Mouse (Mus musculus) right cerebral cortex, postnatal 25 days (tissue): ENCODE measurements around the gene Etnppl.
A peak's percentile ranks its signal among the peaks of the same experiment; 100 is the strongest.

Source experiments
- DNase-seq: peaks from one replicate; pipeline ENCODE4 v3.0.0; 2022

Etnppl gene

GRCm38 (mm10) chr3:130617439-130617898 lies at the start of gene Etnppl:
Gene Etnppl, plus strand, starts transcription at chr3:130617448.
- DNase-seq: no peak

- DNase-seq: no peak
Measured at GRCm38 (mm10) chr3:130568331-130569095, 48.7 kb upstream of the Etnppl start.

DNA sequence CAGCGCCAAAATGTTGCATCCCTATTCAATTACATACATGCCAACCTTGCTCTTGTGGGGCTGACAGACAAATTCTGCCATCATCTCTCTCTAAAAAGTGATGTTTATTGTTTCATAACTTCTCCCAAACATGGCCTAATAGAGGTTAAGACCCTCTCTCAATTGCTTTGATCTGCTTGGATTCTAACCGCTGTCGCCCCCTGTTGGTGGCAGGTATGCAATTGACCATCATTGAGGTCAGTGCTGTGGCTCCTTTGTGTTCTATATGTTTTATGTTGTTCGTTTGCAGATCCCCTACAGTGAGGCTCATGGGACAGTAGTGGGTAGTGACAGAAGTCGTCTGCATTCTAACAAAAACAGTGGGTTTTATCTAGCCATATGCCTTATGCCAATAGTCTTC lies 44.0 kb upstream of the Etnppl start:
- no peak for DNase-seq

DNA sequence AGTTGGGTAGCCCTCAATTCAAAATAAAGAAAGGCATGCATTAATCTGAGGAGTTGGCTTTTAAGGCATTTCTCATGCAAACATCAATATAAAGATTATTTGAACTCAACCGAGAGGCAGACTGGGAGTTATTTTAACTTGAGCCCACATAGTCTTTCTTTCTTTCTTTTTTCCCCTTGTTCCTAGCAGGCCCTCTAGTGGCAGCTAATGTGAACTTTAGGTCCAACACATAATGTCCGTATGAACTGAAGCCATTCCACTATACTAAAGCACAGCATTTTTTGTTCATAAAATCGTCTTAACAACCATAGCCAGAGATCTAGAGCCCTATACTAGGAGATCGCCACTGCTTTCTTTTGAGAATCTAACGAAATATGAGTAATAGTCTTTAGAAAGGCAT lies 42.6 kb upstream of the Etnppl start:
- DNase-seq: peak; percentile 31

GRCm38 (mm10) chr3:130576683-130577082 lies 40.6 kb upstream of the Etnppl start:
- DNase-seq: no peak

- no peak for DNase-seq
Measured at GRCm38 (mm10) chr3:130579501-130579900, 37.7 kb upstream of the Etnppl start.

GRCm38 (mm10) chr3:130581577-130581976 lies 35.7 kb upstream of the Etnppl start:
- DNase-seq: no peak

DNA sequence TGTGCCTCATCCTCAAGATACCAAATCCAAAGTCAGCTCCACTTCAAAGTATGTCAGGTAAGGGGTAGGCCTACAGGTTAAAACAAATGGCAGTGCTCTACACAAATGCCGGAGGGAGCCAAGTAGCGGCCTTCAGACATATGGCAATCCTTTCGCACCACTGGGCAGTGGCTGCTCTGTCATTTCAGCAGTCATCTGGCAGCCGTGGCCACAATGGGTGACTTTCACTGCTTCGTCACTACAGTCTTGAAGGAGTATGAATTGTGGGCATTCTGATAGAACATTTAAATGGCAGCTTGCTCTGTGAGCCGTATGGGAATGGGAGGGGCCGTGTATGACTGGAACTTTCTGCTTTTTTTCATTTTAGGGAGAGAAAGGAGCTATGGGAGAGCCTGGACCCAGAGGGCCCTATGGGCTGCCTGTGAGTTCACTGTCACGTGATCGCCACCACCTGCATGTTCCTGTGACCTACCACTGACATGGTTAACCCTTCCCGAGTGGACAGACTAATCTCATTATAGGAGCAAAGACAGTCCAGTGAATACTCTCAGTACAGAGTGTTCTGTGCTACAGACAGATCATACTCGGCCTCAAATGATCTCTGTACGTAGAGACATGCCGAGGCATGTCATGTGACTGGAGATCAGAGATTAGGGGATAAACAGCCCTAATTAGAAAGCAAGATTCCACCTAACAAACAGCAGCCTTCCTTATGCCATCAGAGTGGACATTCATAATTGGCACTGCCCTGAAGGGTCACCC lies 34.2 kb upstream of the Etnppl start:
- DNase-seq: no peak

- DNase-seq: no peak
Measured at GRCm38 (mm10) chr3:130584007-130584406, 33.2 kb upstream of the Etnppl start.

DNA sequence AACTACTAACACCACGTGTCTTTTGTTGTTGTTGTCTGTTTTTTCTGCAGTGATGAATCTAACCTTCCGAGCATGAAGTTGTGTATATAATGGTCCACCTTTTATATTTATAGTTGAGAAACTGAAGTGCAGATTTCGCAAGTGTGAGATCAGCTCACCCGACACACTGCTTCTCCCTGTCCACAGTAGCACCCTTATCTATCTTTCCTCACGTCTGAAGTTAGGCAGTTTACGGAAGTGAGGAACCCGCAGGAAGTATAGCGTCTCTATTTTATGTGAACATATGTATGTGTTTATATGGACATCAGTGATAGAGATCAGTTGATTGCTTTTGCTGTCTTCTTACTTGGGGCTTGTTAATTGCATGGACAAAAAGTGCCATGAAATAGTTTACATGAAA lies 22.2 kb upstream of the Etnppl start:
- DNase-seq: no peak

DNA sequence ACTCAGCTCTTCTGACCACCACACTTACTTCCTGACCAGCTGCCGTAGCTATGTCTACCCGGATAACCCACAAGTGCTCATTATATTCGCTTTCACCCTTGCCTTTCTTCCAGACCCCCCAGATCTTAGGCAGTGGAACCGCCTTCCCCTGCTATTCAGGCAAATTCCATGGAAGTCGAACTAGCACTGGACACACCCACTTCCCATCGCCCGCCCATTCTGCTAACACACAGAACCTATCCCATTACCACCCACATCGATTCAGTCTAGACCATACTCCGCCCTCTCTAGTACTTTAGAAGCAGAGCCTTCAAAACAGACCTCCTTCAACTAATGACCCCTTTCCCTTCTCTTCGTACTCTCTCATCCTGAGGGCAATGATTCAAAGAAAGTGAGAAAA lies 15.8 kb upstream of the Etnppl start:
- DNase-seq: no peak

DNA sequence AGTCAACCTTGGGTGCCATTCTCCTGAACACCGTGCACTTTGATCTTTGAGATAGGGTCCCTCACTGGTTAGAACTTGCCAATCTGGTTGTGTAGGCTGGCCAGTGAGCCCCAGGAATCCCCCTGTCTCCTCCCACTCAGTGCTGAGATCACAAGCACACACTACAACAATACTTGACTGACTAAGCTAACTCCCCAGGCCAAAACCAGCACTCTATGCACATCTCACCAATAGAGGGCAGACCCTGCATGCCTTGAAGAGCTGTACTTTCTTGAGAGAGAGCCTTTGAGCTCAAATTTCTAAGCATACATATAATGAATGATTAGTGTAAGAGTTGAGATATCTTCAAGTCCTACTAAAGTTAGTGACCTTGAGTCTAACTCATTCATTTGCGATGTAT lies 9.3 kb upstream of the Etnppl start:
- DNase-seq: no peak

GRCm38 (mm10) chr3:130614444-130614843 lies 2.8 kb upstream of the Etnppl start:
- DNase-seq: no peak

DNA sequence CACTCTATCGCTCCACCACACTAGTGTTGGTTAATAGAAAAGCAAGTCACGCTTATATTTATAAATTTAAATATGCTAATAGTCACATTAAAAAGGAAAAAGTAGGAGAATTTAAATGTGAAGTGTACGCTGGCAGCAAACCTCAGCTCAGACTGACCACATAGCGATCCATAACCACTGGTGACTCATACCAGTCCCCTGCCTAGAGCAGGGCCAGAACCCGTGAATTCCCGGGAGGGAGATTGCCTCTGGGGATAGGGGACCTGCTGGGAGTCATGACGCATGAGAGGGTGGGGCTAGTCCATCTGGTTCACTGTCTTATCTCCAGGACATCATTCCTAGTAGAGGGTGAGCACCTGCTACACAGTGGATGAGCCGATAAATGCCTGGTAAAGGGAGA lies 1.6 kb upstream of the Etnppl start:
- no peak for DNase-seq

DNA sequence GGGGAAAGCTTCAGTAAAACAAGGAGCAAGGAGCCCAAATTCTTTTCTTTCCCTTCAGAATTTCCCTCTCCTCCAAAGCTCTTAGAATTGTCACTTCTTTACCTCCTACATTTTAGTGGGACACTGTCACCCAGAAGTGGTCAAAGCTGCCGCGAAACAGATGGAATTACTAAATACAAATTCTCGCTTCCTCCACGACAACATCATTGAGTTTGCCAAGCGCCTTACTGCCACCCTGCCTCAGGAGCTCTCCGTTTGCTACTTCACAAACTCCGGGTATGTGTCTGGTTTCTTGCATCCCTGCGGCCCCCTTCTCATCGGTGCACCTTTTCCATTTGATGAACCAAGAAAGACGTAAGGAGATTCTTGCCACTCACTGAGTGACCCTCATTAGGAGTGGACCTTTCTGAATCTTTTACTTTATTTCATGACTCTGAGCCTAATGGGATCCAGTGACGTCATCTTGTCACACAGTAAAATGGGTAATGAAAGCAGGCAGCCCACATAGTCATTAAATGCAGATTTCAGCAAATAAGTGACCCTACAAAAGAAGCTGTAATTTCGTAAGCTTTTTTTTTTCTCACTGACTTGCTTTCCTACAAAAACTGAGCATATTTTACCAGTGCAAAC lies 3.4 kb downstream of the Etnppl start:
- peak; percentile 11 for DNase-seq

DNA sequence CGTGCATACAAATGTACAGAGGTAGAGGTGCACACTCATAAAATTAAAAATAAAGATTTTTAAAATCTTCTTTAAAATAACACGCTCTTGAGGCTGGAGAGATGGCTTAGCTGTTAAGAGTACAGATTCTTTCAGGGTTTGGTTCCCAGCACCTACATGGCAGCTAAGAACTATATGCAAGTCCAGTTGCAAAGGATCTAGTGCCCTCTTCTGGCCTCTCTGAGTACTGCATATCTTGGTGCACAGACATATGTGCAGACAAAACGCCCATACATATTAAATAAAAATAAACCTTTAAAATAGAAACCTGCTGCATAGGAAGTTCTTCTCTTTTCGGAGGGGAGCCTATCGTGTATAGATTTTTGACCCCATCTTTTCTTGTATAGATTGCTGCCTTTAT lies 11.1 kb downstream of the Etnppl start:
- no peak for DNase-seq

DNA sequence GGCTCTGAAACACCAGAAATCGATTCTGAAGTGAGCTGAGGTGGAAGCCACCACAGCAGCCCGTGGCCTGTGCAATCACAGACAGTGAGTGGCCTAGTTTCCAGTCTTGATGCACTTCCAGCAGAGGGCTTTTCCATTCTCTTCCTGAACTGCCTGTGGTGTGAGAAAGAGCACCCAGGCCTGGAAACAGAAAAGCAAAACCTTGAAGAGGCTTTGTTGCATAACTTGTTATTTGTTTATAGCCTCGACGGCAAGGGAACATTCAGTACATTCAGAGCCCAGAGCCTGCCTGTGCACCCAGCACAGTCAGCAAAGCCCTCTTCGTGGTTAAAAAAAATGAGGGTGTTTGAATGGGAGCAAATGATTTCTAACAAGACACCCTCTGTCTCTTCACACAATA lies 16.6 kb downstream of the Etnppl start:
- no peak for DNase-seq

DNA sequence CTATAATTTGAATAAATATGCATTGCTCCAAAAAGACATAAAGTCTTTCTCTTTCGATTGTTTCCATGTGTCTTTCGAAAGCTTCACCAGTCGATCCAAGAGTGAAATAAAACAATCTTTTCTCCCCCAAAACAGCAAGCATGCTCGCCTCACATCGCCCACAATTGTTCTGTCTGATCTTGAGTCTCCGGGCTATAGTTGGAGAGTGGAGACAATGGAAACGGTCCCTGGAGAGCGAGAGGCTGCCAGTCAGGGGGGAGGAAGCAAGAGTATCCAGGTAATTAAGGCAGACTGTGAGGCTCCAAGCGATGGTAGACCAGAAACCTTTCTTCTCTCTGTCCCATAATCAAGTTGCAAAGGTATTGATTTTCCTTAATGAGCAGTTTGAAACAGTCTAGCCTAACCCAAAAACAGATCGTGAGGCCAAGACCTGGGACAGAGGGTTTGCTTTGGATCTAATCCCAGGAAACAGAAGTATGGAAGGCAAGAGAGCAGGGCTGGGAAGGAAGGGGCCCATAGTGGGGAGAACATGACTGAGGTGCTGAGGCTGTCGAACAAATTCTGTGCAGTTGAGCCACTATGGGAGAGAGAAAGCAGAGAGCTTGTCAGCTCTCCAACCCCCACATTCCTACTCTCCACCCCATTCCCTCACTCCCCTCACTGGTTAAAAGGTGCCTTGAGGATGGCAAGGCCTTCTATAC lies 29.0 kb downstream of the Etnppl start:
- no peak for DNase-seq

GRCm38 (mm10) chr3:130649569-130649968 lies 32.3 kb downstream of the Etnppl start:
- no peak for DNase-seq

- no peak for DNase-seq
Measured at GRCm38 (mm10) chr3:130660619-130661018, 43.4 kb downstream of the Etnppl start.

DNA sequence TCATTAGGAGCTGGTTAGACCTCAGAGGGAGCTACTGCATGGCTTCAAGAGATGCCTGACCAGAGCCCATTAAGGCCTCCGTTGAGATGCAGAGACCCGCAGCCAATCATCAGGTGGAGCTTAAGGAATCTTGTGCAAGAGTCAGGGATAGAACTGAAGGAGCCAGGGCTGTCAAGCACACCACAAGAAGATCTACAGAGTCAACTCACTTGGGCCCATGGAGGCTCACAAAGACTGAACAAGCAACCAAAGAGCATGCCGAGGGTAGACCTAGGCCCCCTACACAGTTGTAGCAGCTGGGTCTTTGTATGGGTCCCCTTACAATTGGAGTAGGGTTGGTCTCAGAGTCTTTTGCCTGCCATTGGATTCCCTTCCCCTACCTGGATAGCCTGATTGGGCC lies 45.2 kb downstream of the Etnppl start:
- DNase-seq: no peak

DNA sequence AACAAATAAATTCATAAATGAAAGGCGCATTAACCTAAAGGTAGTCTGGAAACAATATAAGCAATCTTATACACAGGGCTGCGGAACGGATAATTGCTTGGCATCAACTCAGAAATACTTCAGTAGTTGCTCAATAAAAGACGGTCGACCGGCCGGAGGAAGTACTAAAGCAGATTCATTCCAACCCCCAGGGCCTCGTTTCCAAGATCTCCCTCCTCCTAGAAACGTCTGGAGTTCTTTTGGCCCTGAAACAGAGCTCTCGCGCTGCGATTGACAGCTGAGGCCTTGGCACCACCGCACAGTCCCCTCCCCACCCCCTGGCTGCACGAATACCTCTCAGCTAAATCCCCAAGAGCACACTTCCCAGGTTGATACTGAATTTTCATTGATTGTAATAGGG lies 54.0 kb downstream of the Etnppl start:
- DNase-seq: no peak
